Mouse (Mus musculus) fibroblast of lung, adult 2 months (primary cell): ENCODE results near the gene Serpinb6e.

Experiments used
- DNase-seq: peaks from one replicate; pipeline ENCODE4 v3.0.0-alpha.2; 2011; ENCODE audit warnings: low read depth

Gene Serpinb6e

GRCm38 (mm10) chr13:33843308-33843707 is at the start of gene Serpinb6e:
TSS of gene Serpinb6e (minus strand) at chr13:33843408.
- DNase-seq, result no peak

- no peak for DNase-seq
Observed at GRCm38 (mm10) chr13:33830751-33831150, 12.5 kb downstream of the Serpinb6e start.

GRCm38 (mm10) chr13:33823421-33823820 is 19.8 kb downstream of the Serpinb6e start:
- no peak for DNase-seq

GRCm38 (mm10) chr13:33821490-33822143 is 21.6 kb downstream of the Serpinb6e start:
- DNase-seq, result peak; percentile 40
